Mouse (Mus musculus) forebrain, embryonic 16.5 days (tissue): ENCODE data around the gene Gm10477. TPM values are rescaled to one million over a fixed set of nuclear protein-coding genes. Genes with fewer than 3 reads are reported as not detected.
"Not testable (repeated sequence)": the region's sequence is repeated elsewhere in the genome, so short reads cannot be mapped to it uniquely, and the experiment has no call there.

ENCODE experiments used
- ATAC-seq: fragments of 200-750 bp; cut with Nextera tagmentation; 2 replicates; pipeline ENCODE4 v1.8.0; 2017; ENCODE audit warnings: mild to moderate bottlenecking, moderate library complexity
- H3K27ac ChIP-seq: fragments of 300-500 bp; sonication (generic); 2 replicates; pipeline ENCODE4 v1.5.1; 2014; ENCODE audit warnings: low read length, control low read depth
- H3K27me3 ChIP-seq: fragments of 300-500 bp; sonication (generic); replicated peaks from 2 replicates; pipeline ENCODE4 v1.6.1; 2014; ENCODE audit warnings: low read length; ENCODE audit not compliant: control insufficient read depth, insufficient read depth
- H3K36me3 ChIP-seq: fragments of 300-500 bp; sonication (generic); 2 replicates; pipeline ENCODE4 v1.6.1; 2014; ENCODE audit not compliant: control insufficient read depth, insufficient read depth
- H3K4me1 ChIP-seq: fragments of 300-500 bp; sonication (generic); replicated peaks from 2 replicates; pipeline ENCODE4 v1.6.1; 2014; ENCODE audit warnings: low read length; ENCODE audit not compliant: control insufficient read depth, insufficient read depth
- H3K4me2 ChIP-seq: fragments of 300-500 bp; sonication (generic); 2 replicates; pipeline ENCODE4 v1.6.1; 2014; ENCODE audit warnings: mild to moderate bottlenecking, low read length, control low read depth
- H3K4me3 ChIP-seq: fragments of 300-500 bp; sonication (generic); replicated peaks from 2 replicates; pipeline ENCODE4 v1.5.1; 2014; ENCODE audit warnings: mild to moderate bottlenecking, low read length, control low read depth
- H3K9ac ChIP-seq: fragments of 300-500 bp; sonication (generic); replicated peaks from 2 replicates; pipeline ENCODE4 v1.6.1; 2014; ENCODE audit warnings: low read depth, low read length, control low read depth
- H3K9me3 ChIP-seq: fragments of 300-500 bp; sonication (generic); 2 replicates; pipeline ENCODE4 v1.6.1; 2016; ENCODE audit warnings: low read length; ENCODE audit not compliant: control insufficient read depth
- WGBS: fragments of 180-500 bp; shearing (Covaris S2); extraction: QIAGEN DNeasy Blood & Tissue Kit; methylation state at CpG from one replicate; pipeline ENCODE4 v1.1.7; 2014; 5-methylcytosine and 5-hydroxymethylcytosine counted together
- polyA plus RNA-seq: library from polyadenylated mRNA; unstranded; fragments of >200 nt; fragmentation: Nextera tagmentation; extraction: Ambion mirVana; gene quantifications from 2 replicates; pipeline ENCODE4 v1.2.1, GENCODE M21; 2015

The Gm10477 gene
- polyA plus RNA-seq, result not detected in 2 replicates

DNA sequence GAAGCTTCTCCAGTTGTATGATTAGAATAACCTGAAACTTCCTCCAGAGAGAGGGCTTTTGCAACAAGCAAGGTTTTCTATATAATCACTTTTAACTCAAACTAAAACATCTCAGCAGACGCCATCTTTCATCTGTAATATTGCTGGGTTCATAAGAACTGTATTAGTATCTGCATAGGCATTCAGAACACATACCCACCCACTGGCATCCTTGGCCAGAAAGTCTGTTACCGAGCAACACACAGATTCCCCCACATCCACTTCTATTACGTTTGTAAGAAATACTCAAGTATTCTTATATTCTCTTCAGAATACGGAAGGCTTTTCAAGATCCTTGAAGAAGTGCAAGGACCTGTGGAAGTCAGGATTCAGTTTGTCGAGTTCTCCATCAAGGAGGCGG is at the start of gene Gm10477:
Gm10477 (plus strand) TSS at position 301 of the 400 bp plus-strand sequence.
- H3K9me3 ChIP-seq, H3K27me3 ChIP-seq, H3K9ac ChIP-seq, H3K4me2 ChIP-seq, H3K36me3 ChIP-seq, H3K27ac ChIP-seq, H3K4me1 ChIP-seq, H3K4me3 ChIP-seq, ATAC-seq: not testable (repeated sequence)
- 87% methylated on average over 6 of the region's 6 CpGs for WGBS

DNA sequence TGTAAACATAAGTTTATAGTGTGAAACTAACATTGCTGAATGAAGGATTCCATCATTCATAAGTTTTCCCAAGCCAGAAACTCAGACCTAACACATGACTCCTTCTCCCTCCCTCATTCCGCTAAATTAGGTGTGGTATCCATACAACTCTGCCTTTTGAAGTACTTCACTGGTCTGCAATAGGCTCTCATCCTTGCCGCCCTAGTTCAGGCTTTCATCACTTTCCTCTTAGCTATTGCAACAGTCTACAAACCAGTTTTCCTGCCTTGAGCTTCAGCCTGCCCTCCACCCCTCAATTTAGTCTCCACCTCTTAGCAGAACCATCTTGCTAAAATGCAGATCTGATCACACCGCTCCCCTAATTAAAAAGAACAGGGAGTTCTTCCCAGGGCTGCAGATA is 47.0 kb upstream of the Gm10477 start:
- WGBS, result 87% methylated on average over 3 of the region's 3 CpGs
- H3K9me3 ChIP-seq, result no peaks in the 10 kb centered on the region
- H3K36me3 ChIP-seq, result no peaks in the 10 kb centered on the region
- H3K27ac ChIP-seq, result no peak overlapping the region
- no peak overlapping the region for H3K4me2 ChIP-seq
- no peaks in the 10 kb centered on the region for H3K4me1 ChIP-seq
- ATAC-seq, result no peak
- H3K4me3 ChIP-seq, result no peak overlapping the region
- no peaks in the 10 kb centered on the region for H3K27me3 ChIP-seq
- no peak overlapping the region for H3K9ac ChIP-seq

DNA sequence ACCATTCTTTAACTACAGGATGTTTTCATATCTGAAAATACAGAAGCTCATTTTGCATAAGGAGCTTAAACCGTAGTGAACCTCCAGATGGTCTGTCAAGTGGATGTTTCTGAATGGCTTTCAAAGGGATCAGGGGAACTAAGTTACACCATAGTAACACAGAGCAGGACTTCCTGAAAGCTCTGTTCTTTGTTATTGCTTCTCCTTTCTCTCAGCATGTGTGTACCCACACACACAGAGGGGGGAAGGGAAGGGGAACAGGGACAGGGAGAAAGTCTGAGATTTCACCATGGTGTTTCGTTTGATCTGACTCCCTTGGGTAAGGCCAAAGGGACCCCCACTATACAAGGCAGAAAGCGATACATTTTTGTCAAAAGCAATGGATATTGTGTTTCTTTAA is 42.6 kb upstream of the Gm10477 start:
- Histone ChIP-seq H3K4me3 (no peak overlapping the region), H3K9me3 (no peaks in the 10 kb centered on the region)

DNA sequence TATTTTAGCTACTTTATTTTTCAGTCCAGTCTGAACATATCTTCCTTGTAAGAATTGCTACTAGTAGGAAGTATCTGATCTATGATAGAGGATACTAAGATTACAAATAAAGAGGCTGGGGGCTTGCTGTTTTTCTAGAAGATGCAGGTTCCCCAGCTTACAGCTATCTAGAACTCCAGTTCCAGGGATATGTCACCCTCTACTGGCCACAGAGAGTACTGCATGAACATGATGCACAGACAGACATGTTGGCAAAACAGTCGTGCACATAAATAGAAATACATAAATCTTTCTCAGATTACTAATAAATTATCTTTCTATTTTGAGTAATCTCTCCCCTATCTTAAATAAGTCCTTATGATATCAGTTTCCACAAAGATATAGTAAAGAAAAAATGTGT is 34.8 kb upstream of the Gm10477 start:
- H3K27ac ChIP-seq, result no peak overlapping the region
- no peak overlapping the region for H3K9ac ChIP-seq
- H3K36me3 ChIP-seq, result no peaks in the 10 kb centered on the region
- H3K4me1 ChIP-seq, result no peaks in the 10 kb centered on the region
- no peak for ATAC-seq
- no peaks in the 10 kb centered on the region for H3K27me3 ChIP-seq
- 31% methylated on average over 1 of the region's 1 CpGs for WGBS
- H3K4me2 ChIP-seq, result no peak overlapping the region
- H3K9me3 ChIP-seq, result no peaks in the 10 kb centered on the region
- no peak overlapping the region for H3K4me3 ChIP-seq

More for the DNA sequence above, 42.6 kb upstream of the Gm10477 start:
- H3K4me1 ChIP-seq, result no peaks in the 10 kb centered on the region
- H3K36me3 ChIP-seq, result no peaks in the 10 kb centered on the region
- 58% methylated on average over 3 of the region's 3 CpGs for WGBS
- no peak overlapping the region for H3K4me2 ChIP-seq
- ATAC-seq, result no peak
- no peaks in the 10 kb centered on the region for H3K27me3 ChIP-seq
- no peak overlapping the region for H3K9ac ChIP-seq
- no peak overlapping the region for H3K27ac ChIP-seq

DNA sequence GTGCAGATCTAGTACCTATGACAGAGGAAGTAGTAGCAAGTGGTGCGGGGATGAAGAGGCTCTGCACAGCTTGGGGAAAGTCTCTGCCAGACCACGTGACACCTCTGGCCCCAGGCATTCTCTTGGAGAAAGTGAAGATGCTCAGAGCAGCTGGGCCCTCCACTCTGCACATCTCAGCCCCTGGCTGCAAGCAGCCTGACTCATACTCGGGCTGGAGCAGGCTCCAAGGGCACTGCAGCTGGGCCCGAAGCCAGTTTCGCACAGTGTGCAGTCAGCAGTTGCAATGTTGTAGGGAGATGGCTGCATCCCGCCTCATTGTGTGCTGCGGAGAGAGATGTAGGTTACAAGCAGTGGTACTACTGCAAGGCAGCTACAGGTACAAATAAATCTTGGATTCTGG is 27.3 kb upstream of the Gm10477 start:
- Histone ChIP-seq H3K27me3 (no peaks in the 10 kb centered on the region), H3K4me1 (no peaks in the 10 kb centered on the region), H3K9me3 (no peaks in the 10 kb centered on the region), H3K9ac (no peak overlapping the region), H3K27ac (no peak overlapping the region), H3K4me3 (no peak overlapping the region), H3K36me3 (0 out of 2 replicates have a peak, but pooled peaks cover 2% of the 10 kb centered on the region), H3K4me2 (no peak overlapping the region)
- no peak for ATAC-seq
- 79% methylated on average over 7 of the region's 7 CpGs for WGBS

DNA sequence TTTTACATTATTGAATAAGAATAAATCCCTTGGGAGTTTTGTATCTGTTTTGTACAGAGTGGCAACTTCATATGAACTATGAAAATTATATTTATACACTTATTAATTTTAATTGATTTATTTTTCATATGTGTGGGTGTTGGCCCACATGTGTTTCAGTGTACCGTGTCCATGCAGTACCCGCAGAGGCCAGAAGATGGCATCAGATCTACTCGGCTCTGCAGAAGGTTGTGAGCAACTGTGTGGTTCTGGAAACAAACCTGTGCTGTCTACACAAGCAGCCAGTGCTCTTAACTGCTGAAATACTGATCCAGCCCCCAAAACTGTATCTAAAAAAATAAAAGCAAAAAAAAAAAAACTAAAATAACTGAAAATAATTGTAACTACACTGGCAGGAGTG is 6.7 kb downstream of the Gm10477 start:
- Histone ChIP-seq H3K4me1 (no peaks in the 10 kb centered on the region), H3K4me3 (no peak overlapping the region), H3K36me3 (no peaks in the 10 kb centered on the region), H3K4me2 (no peak overlapping the region), H3K9me3 (no peaks in the 10 kb centered on the region), H3K9ac (no peak overlapping the region), H3K27me3 (no peaks in the 10 kb centered on the region), H3K27ac (no peak overlapping the region)
- 8% methylated on average over 3 of the region's 3 CpGs for WGBS
- 0 out of 2 replicates have a peak, but pooled peaks have one; percentile 58 for ATAC-seq

DNA sequence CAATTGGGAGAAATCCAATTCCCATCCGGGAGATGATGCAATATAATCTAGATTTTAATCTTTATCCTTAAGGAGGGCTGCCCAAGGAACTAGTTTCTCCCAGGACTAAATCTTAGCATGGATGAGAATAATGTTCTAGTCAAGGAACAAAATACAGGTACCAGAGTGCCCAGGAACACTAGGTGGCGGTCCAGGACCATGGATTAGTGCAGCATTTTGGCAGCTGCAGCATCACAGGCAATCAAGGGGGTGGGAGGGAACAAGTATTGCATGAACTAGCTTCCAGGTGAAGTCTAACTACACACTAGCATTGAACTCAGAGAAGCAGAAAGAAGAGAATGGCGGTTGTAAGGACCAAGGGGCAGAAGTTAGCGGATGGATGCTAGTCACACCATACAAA is 12.6 kb downstream of the Gm10477 start:
- no peak overlapping the region for H3K4me3 ChIP-seq
- no peak overlapping the region for H3K9ac ChIP-seq
- H3K27me3 ChIP-seq, result no peaks in the 10 kb centered on the region
- ATAC-seq, result 0 out of 2 replicates have a peak, but pooled peaks have one; percentile 49
- no peak overlapping the region for H3K4me2 ChIP-seq
- no peaks in the 10 kb centered on the region for H3K9me3 ChIP-seq
- H3K36me3 ChIP-seq, result no peaks in the 10 kb centered on the region
- 51% methylated on average over 4 of the region's 4 CpGs for WGBS
- no peak overlapping the region for H3K27ac ChIP-seq
- no peaks in the 10 kb centered on the region for H3K4me1 ChIP-seq

DNA sequence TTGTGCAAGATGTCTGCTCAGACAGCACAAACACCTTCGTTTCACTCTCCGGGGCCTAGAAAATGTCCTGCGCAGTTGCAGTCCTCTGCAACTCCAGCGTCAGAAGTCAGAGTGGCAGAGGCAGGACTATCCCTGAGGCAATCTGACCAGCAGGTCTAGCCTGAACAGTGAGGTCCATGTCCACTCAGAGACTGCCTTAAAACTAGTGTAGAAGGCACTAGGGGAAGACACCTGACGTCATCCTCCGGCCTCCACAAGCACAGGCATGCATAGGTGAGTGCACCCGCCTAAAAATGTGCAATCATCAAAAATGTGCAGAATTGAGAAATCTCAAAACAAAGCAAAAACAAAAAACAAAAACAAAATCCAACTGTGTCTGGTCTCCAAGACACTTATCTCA is 25.0 kb downstream of the Gm10477 start, which contains the start of gene Gm648:
Gm648 (minus strand) TSS at position 101 of the 400 bp plus-strand sequence.
- H3K27me3 ChIP-seq, result no peaks in the 10 kb centered on the region
- H3K4me2 ChIP-seq, result no peak within 1 kb of the TSS
- WGBS, result 87% methylated on average over 7 of the region's 7 CpGs
- H3K36me3 ChIP-seq, result no peaks in the 10 kb centered on the region
- no peaks in the 10 kb centered on the region for H3K4me1 ChIP-seq
- H3K4me3 ChIP-seq, result no peak within 1 kb of the TSS
- H3K9ac ChIP-seq, result no peak within 1 kb of the TSS
- no peak for ATAC-seq
- H3K27ac ChIP-seq, result no peak within 1 kb of the TSS
- no peaks in the 10 kb centered on the region for H3K9me3 ChIP-seq

DNA sequence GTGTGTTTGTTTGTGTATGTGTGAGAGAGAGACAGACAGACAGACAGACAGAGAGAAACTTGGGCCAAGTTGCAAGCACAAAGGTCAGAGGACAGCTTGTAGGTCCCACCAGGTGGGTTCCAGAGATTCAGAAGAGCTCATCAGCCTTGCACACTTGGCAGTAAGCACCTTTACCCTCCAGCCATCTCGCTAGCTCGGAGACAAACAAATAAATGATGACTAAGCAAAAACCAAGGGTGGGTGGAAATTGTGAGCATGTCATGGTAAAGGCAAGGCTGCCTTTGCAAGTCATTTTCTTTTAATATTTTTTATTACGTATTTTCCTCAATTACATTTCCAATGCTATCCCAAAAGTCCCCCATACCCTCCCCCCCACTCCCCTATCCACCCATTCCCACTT is 29.0 kb downstream of the Gm10477 start:
- WGBS, result 86% methylated on average over 3 of the region's 3 CpGs
- no peaks in the 10 kb centered on the region for H3K27me3 ChIP-seq
- ATAC-seq, result no peak
- H3K4me1 ChIP-seq, result no peaks in the 10 kb centered on the region
- H3K4me3 ChIP-seq, result no peak overlapping the region
- no peak overlapping the region for H3K27ac ChIP-seq
- H3K9ac ChIP-seq, result no peak overlapping the region
- H3K4me2 ChIP-seq, result no peak overlapping the region
- no peaks in the 10 kb centered on the region for H3K9me3 ChIP-seq
- no peaks in the 10 kb centered on the region for H3K36me3 ChIP-seq

DNA sequence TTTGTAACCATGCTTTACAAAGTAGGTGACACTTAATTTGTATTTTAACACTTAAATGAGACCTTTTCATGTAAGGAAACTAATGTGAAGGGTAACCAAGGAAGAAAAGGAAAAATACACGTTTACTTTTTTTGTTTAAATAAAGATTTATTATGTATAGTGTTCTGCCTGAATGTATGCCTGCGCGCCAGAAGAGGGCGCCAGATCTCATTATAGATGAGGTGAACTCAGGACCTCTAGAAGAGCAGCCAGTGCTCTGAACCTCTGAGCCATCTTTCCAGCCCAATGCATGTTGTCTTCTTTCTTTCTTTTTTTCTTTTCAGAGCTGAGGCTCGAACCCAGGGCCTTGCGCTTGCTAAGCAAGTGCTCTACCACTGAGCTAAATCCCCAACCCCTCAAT is 47.9 kb downstream of the Gm10477 start:
- H3K4me3 ChIP-seq, result no peak overlapping the region
- H3K9ac ChIP-seq, result no peak overlapping the region
- ATAC-seq, result no peak
- H3K36me3 ChIP-seq, result no peaks in the 10 kb centered on the region
- WGBS, result 25% methylated on average over 6 of the region's 6 CpGs
- H3K27me3 ChIP-seq, result no peaks in the 10 kb centered on the region
- no peaks in the 10 kb centered on the region for H3K4me1 ChIP-seq
- no peak overlapping the region for H3K4me2 ChIP-seq
- H3K9me3 ChIP-seq, result no peaks in the 10 kb centered on the region
- no peak overlapping the region for H3K27ac ChIP-seq
